Mouse (Mus musculus) megakaryocyte, embryonic 14.5 days (primary cell): Measurements from ENCODE around the gene Slc4a5.

Source experiments
- FLI1 ChIP-seq: IDR thresholded peaks from 2 replicates; pipeline ENCODE4 v1.6.1; 2012; ENCODE audit warnings: low read length, inconsistent platforms, mixed read lengths
- GATA1 ChIP-seq: IDR thresholded peaks from 3 replicates; pipeline ENCODE4 v1.6.1; 2012; ENCODE audit warnings: mixed read lengths, low read length, inconsistent platforms, borderline replicate concordance

DNA sequence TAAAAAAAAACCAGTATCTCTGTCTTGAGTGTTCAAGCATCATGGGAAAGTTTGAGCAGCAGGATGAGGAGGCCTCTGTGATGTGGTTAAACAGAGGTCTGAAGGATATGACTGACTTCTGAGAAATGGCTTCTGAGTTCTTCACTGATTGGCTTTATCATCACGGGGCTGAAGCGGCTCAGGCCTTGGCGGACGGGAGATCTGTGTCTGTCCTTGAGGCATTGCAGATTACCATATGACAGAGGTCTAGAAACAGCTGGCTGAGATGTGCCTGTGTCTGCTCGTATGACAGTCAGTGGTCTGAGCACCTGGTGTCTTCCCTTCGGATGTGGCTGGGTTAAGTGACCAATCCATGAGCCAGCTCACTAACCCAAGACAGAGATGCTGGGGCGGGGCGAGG, 92.9 kb downstream of the Slc4a5 start:
- TF ChIP-seq GATA1 (no peak), FLI1 (no peak)
